Mouse (Mus musculus) embryonic facial prominence, embryonic 10.5 days (tissue): ENCODE data around the gene Map1lc3b. TPM values are rescaled to one million over a fixed set of nuclear protein-coding genes. Genes with fewer than 3 reads are reported as not detected.
"Not testable (repeated sequence)": the region's sequence is repeated elsewhere in the genome, so short reads cannot be mapped to it uniquely, and the experiment has no call there.

ENCODE experiments used
- DNase-seq: peaks from one replicate; pipeline ENCODE4 v3.0.0-alpha.2; 2017; ENCODE audit warnings: low spot score
- H3K27ac ChIP-seq: fragments of 300-500 bp; sonication (generic); replicated peaks from 2 replicates; pipeline ENCODE4 v1.5.1; 2016; ENCODE audit warnings: mild to moderate bottlenecking
- H3K27me3 ChIP-seq: fragments of 300-500 bp; sonication (generic); replicated peaks from 2 replicates; pipeline ENCODE4 v1.6.1; 2016; ENCODE audit warnings: low read depth, mild to moderate bottlenecking; ENCODE audit not compliant: poor library complexity, severe bottlenecking
- H3K36me3 ChIP-seq: fragments of 300-500 bp; sonication (generic); replicated peaks from 2 replicates; pipeline ENCODE4 v1.6.1; 2016; ENCODE audit warnings: mild to moderate bottlenecking, moderate library complexity
- H3K4me1 ChIP-seq: fragments of 300-500 bp; sonication (generic); 2 replicates; pipeline ENCODE4 v1.6.1; 2016
- H3K4me3 ChIP-seq: fragments of 300-500 bp; sonication (generic); 2 replicates; pipeline ENCODE4 v1.5.1; 2016; ENCODE audit warnings: mild to moderate bottlenecking, moderate library complexity
- H3K9me3 ChIP-seq: fragments of 300-500 bp; sonication (generic); 2 replicates; pipeline ENCODE4 v1.6.1; 2016; ENCODE audit warnings: mild to moderate bottlenecking
- WGBS: fragments of 180-500 bp; shearing (Covaris S2); methylation state at CpG from one replicate; pipeline ENCODE4 v1.1.7; 2016; 5-methylcytosine and 5-hydroxymethylcytosine counted together
- polyA plus RNA-seq: library from polyadenylated mRNA; unstranded; fragments of >200 nt; fragmentation: Nextera tagmentation; extraction: Ambion mirVana; gene quantifications from 2 replicates; pipeline ENCODE4 v1.2.1, GENCODE M21; 2016

Gene Map1lc3b
- polyA plus RNA-seq, 1 experiment from 2014 or later, result 215 TPM

DNA sequence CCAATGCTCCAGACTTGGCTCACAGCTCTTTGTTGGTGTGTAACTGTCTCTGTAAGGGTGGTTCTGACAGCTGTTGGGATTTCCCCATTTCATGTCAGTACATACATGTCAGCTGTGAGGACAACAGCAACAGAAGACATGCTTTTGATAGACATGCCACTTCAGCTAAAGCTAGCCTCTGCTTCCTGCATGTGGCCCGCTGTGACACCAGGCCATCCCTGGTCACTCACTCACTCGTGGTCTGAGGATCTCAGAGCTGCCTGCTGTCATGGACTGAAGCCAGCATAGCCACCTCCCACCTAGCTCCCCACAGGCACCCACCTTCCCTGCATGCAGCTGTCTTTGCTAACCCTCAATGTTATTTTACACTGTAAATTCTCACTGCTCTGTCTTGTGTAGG lies 7.3 kb downstream of the Map1lc3b start:
- WGBS, result 84% methylated on average over 2 of the region's 2 CpGs
- not testable (repeated sequence) for H3K27me3 ChIP-seq, H3K4me3 ChIP-seq, DNase-seq, H3K4me1 ChIP-seq, H3K27ac ChIP-seq, H3K9me3 ChIP-seq
- H3K36me3 ChIP-seq, result peaks cover 89% of the 10 kb centered on the region

DNA sequence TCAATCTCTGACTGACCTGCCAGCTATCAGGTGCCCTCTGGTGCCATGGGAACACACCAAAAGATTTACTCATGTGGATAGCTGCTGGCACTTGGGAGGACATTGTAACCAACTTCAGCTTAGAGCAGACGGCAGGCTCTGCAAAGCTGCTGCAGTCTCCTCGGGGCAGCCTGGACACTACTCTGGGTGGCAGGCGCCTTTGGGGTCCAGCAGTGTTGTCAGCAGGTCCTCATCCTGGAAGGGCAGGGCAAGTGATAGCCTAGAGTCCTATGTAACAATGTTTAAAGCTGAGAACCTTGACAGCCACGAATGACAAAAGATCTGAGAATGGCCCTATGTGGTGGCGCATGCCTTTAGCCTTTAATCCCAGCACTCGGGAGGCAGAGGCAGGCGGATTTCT lies 8.0 kb downstream of the Map1lc3b start:
- 92% methylated on average over 7 of the region's 7 CpGs for WGBS
- no peak overlapping the region for H3K27ac ChIP-seq
- no peak overlapping the region for H3K4me3 ChIP-seq
- no peaks in the 10 kb centered on the region for H3K27me3 ChIP-seq
- DNase-seq, result no peak
- H3K4me1 ChIP-seq, result peaks cover 7% of the 10 kb centered on the region; the same call in 1 of the 2 replicates
- H3K36me3 ChIP-seq, result peaks cover 92% of the 10 kb centered on the region
- no peaks in the 10 kb centered on the region for H3K9me3 ChIP-seq

DNA sequence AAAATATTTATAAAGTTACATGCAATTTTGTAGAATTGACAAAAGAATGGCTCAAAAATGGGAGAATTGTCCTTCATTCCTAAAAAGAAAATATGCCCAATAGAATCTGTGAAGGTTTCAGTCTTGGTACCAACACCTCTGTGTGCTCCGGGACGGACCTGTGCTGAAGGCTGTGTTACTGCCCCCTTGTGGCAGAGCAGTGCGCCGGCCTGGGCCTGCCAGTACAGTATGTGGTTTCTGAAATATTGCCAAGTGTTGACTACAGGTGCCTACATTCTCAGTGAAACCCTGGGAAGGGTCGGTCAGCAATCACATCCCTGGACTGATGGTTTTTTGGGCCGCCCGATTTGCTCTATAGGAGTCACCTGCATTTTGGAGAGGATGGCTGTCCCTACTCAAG lies 8.7 kb downstream of the Map1lc3b start:
- H3K4me3 ChIP-seq, result no peak overlapping the region
- peaks cover 92% of the 10 kb centered on the region for H3K36me3 ChIP-seq
- peak; percentile 83 for DNase-seq
- 43% methylated on average over 7 of the region's 7 CpGs for WGBS
- H3K27me3 ChIP-seq, result no peaks in the 10 kb centered on the region
- no peaks in the 10 kb centered on the region for H3K9me3 ChIP-seq
- peaks cover under 1% of the 10 kb centered on the region; the same call in 1 of the 2 replicates for H3K4me1 ChIP-seq
- no peak overlapping the region for H3K27ac ChIP-seq

GRCm38 (mm10) chr8:121599842-121600241 lies 9.7 kb downstream of the Map1lc3b start:
- Histone ChIP-seq H3K27me3 (no peaks in the 10 kb centered on the region), H3K27ac (no peak overlapping the region), H3K9me3 (no peaks in the 10 kb centered on the region), H3K4me1 (no peaks in the 10 kb centered on the region), H3K36me3 (peaks cover 92% of the 10 kb centered on the region), H3K4me3 (no peak overlapping the region)
- DNase-seq, result no peak
- WGBS, result 91% methylated on average over 14 of the region's 14 CpGs

GRCm38 (mm10) chr8:121602411-121602810 lies 12.2 kb downstream of the Map1lc3b start:
- H3K4me1 ChIP-seq, result no peaks in the 10 kb centered on the region
- no peaks in the 10 kb centered on the region for H3K9me3 ChIP-seq
- H3K36me3 ChIP-seq, result peaks cover 95% of the 10 kb centered on the region
- H3K27ac ChIP-seq, result no peak overlapping the region
- 94% methylated on average over 12 of the region's 12 CpGs for WGBS
- H3K27me3 ChIP-seq, result no peaks in the 10 kb centered on the region
- no peak overlapping the region for H3K4me3 ChIP-seq
- DNase-seq, result no peak

GRCm38 (mm10) chr8:121602860-121603259 lies 12.7 kb downstream of the Map1lc3b start:
- Histone ChIP-seq H3K9me3 (no peaks in the 10 kb centered on the region), H3K4me3 (no peak overlapping the region), H3K4me1 (no peaks in the 10 kb centered on the region), H3K27me3 (no peaks in the 10 kb centered on the region), H3K27ac (no peak overlapping the region), H3K36me3 (peaks cover 95% of the 10 kb centered on the region)
- DNase-seq, result peak; percentile 67
- 36% methylated on average over 3 of the region's 3 CpGs for WGBS

DNA sequence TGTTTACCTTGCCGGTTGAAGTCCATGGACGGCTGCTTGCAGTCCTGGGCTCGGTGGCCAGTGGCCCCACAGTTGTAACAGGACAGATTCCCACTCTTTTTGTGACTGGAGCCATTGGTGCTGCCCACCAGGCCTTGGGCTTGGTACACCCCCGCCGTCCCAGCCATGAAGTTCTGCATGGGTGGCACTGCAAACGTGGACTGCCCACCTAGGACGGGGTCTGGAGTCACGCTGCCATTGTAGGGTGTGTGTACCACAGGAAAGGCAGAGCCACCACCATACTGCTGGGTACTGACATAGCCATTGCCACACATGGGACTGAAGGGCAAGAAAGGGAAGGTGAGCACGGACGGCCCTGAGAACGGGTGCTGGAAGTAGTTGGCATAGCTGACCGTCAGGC lies 13.6 kb downstream of the Map1lc3b start:
- H3K36me3 ChIP-seq, result peaks cover 99% of the 10 kb centered on the region
- H3K27me3 ChIP-seq, result no peaks in the 10 kb centered on the region
- H3K4me3 ChIP-seq, result no peak overlapping the region
- no peak overlapping the region for H3K27ac ChIP-seq
- no peak for DNase-seq
- H3K9me3 ChIP-seq, result no peaks in the 10 kb centered on the region
- WGBS, result 95% methylated on average over 12 of the region's 12 CpGs
- no peaks in the 10 kb centered on the region for H3K4me1 ChIP-seq

- no peak overlapping the region for H3K27ac ChIP-seq
- peaks cover 97% of the 10 kb centered on the region for H3K36me3 ChIP-seq
- DNase-seq, result no peak
- no peaks in the 10 kb centered on the region for H3K9me3 ChIP-seq
- H3K27me3 ChIP-seq, result no peaks in the 10 kb centered on the region
- H3K4me3 ChIP-seq, result no peak overlapping the region
- H3K4me1 ChIP-seq, result no peaks in the 10 kb centered on the region
- WGBS, result 86% methylated on average over 5 of the region's 5 CpGs
Measured at GRCm38 (mm10) chr8:121607661-121608060, 17.5 kb downstream of the Map1lc3b start.

- Histone ChIP-seq H3K4me3 (no peak overlapping the region), H3K27ac (no peak overlapping the region), H3K27me3 (no peaks in the 10 kb centered on the region), H3K9me3 (no peaks in the 10 kb centered on the region), H3K4me1 (no peaks in the 10 kb centered on the region; the same call in 1 of the 2 replicates), H3K36me3 (peaks cover 83% of the 10 kb centered on the region)
- WGBS, result 93% methylated on average over 15 of the region's 15 CpGs
- DNase-seq, result no peak
Measured at GRCm38 (mm10) chr8:121609251-121609650, 19.1 kb downstream of the Map1lc3b start.

DNA sequence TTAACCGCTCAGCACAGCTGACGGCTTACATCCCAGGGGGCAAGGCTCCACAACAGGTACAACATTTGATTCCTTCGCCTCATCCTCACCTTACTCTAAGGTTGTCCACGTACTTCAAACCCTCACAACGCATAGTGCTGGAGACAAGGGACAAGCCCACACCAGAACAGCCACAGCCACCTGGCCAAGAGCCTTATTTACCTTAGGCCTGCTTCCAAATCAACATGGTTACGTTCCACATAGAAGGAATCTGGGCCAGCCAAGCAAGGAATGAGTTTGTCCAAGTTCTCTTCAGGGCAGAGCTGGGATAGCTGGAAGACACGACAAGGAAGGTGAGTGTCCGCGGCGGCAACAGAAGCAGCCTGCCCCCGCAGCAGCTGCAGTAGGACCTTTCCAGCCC lies 19.8 kb downstream of the Map1lc3b start:
- no peak for DNase-seq
- Histone ChIP-seq H3K4me1 (no peaks in the 10 kb centered on the region; the same call in 1 of the 2 replicates), H3K27ac (no peak overlapping the region), H3K36me3 (peaks cover 79% of the 10 kb centered on the region), H3K4me3 (no peak overlapping the region), H3K9me3 (no peaks in the 10 kb centered on the region), H3K27me3 (no peaks in the 10 kb centered on the region)
- 94% methylated on average over 11 of the region's 11 CpGs for WGBS

DNA sequence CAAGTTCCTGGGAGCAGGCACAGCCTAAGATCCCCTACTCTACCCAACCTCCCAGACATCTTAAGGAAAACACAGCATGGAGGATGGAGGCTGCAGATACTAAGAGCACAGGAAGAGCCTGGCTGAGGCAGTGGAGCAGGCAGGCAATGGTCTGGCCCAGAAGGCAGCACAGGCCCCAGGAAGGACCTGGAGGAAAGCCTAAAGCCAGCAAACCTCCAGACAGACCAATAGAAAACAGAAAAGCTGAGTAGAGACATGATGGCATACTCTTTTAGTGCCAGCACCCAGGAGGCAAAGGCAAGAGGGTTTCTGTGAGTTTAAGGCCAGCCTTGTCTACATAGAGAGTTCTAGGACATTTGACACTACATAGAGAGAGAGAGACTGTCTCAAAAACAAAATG lies 23.3 kb downstream of the Map1lc3b start:
- Histone ChIP-seq H3K27ac (no peak overlapping the region), H3K4me3 (no peak overlapping the region), H3K27me3 (no peaks in the 10 kb centered on the region), H3K36me3 (peaks cover 79% of the 10 kb centered on the region), H3K9me3 (no peaks in the 10 kb centered on the region), H3K4me1 (no peaks in the 10 kb centered on the region; the same call in 1 of the 2 replicates)
- no peak for DNase-seq

DNA sequence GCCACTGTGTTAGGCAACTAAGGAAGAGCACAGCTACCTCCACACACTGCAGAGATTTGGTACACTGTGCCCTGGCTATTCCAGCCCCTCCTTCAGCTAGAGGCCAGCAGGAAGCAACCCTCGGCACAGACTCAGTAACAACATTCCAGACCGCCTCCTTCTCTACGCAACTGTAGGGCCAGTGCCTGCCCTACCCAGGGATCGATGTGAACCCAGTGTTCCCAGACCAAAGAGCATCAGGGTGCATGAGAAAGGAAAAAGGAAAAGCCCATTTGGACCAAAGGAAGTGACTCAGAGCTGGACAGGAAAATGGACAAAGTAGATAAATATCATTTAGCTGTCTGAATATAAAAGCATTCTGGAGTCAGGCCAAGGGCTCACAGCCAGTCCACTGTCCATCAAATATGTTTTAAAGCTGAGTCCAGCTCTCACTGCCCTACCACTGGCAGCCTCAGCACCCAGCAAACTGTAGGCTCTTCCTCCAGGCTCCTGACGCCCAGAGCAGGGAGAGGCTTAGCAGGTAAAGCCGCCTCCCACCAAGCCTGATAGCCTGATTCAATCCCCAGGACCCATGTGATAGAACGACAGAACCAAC lies 29.3 kb downstream of the Map1lc3b start:
- H3K36me3 ChIP-seq, result peaks cover 64% of the 10 kb centered on the region
- peaks cover 7% of the 10 kb centered on the region for H3K4me1 ChIP-seq
- no peaks in the 10 kb centered on the region for H3K9me3 ChIP-seq
- H3K27me3 ChIP-seq, result no peaks in the 10 kb centered on the region
- H3K27ac ChIP-seq, result no peak overlapping the region
- DNase-seq, result no peak
- H3K4me3 ChIP-seq, result no peak overlapping the region
- WGBS, result 66% methylated on average over 7 of the region's 7 CpGs

- no peaks in the 10 kb centered on the region for H3K9me3 ChIP-seq
- 87% methylated on average over 12 of the region's 12 CpGs for WGBS
- H3K27me3 ChIP-seq, result no peaks in the 10 kb centered on the region
- peaks cover 60% of the 10 kb centered on the region for H3K36me3 ChIP-seq
- H3K4me3 ChIP-seq, result no peak overlapping the region
- peaks cover 14% of the 10 kb centered on the region for H3K4me1 ChIP-seq
- no peak for DNase-seq
- H3K27ac ChIP-seq, result 0 out of 2 replicates have a peak overlapping the region, but pooled peaks have one; percentile 16
Measured at GRCm38 (mm10) chr8:121620801-121621516, 30.8 kb downstream of the Map1lc3b start.
